Mouse (Mus musculus) ovary, adult 10 weeks (tissue): ENCODE data around the gene Fcgr1. TPM values are rescaled to one million over a fixed set of nuclear protein-coding genes. Genes with fewer than 3 reads are reported as not detected.

ENCODE experiments used
- polyA plus RNA-seq: library from polyadenylated mRNA; stranded (reverse); fragments of 350-450 nt; fragmentation: Illumina TruSeq; extraction: RNeasy Lipid Tissue Mini Kit (QIAGEN cat#74804); gene quantifications from one replicate; pipeline ENCODE4 v1.2.3, GENCODE M21; 2014

Fcgr1 gene
- 1.3 TPM for polyA plus RNA-seq

GRCm38 (mm10) chr3:96293787-96294186 is at the start of gene Fcgr1:
Fcgr1 (minus strand) TSS chr3:96293969.

GRCm38 (mm10) chr3:96269511-96270474 is 24.0 kb downstream of the Fcgr1 start, which contains the start of gene Hist2h2bb:
Hist2h2bb (plus strand) TSS chr3:96269752.

GRCm38 (mm10) chr3:96268051-96268775 is 25.6 kb downstream of the Fcgr1 start, which contains the start of gene Hist2h3b:
Hist2h3b (plus strand) TSS chr3:96268654.

GRCm38 (mm10) chr3:96262979-96263550 is 30.7 kb downstream of the Fcgr1 start, which contains the start of gene Hist2h4:
Hist2h4 (minus strand) TSS chr3:96263311.

GRCm38 (mm10) chr3:96246427-96246856 is 47.3 kb downstream of the Fcgr1 start, which contains the start of gene Hist2h3c1:
Hist2h3c1 (plus strand) TSS chr3:96246685.

GRCm38 (mm10) chr3:96245003-96245886 is 48.5 kb downstream of the Fcgr1 start, which contains the start of gene Hist2h2aa1:
Hist2h2aa1 (plus strand) TSS chr3:96245497.

GRCm38 (mm10) chr3:96239949-96240798 is 53.6 kb downstream of the Fcgr1 start, which contains the start of gene Hist2h2aa2:
Hist2h2aa2 (minus strand) TSS chr3:96240276.

GRCm38 (mm10) chr3:96238954-96239793 is 54.6 kb downstream of the Fcgr1 start, which contains the start of gene Hist2h3c2:
Hist2h3c2 (minus strand) TSS chr3:96239127.

Other genes with a start within 250 kb of the Fcgr1 start
- 51.8 TPM for gene Vps45, start 235.5 kb downstream of the Fcgr1 start, polyA plus RNA-seq
- 30.3 TPM for gene Otud7b, start 189.4 kb downstream of the Fcgr1 start, polyA plus RNA-seq
- gene Mtmr11, start 132.0 kb downstream of the Fcgr1 start, polyA plus RNA-seq: 3.4 TPM
- 19.9 TPM for gene Sf3b4, start 121.6 kb downstream of the Fcgr1 start, polyA plus RNA-seq
- 0.20 TPM for gene Sv2a, start 112.8 kb downstream of the Fcgr1 start, polyA plus RNA-seq
- gene Bola1, start 74.3 kb downstream of the Fcgr1 start, polyA plus RNA-seq: 3.5 TPM
- gene Hist2h2ab, start 74.1 kb downstream of the Fcgr1 start, polyA plus RNA-seq: not detected
- gene Hist2h2ac, start 73.1 kb downstream of the Fcgr1 start, polyA plus RNA-seq: not detected
- 23.4 TPM for gene Hist2h2be, start 72.8 kb downstream of the Fcgr1 start, polyA plus RNA-seq
- gene Hist2h3c2, start 54.8 kb downstream of the Fcgr1 start, polyA plus RNA-seq: 1.5 TPM
- not detected for gene Hist2h2aa2, start 53.7 kb downstream of the Fcgr1 start, polyA plus RNA-seq
- not detected for gene Hist2h2aa1, start 48.5 kb downstream of the Fcgr1 start, polyA plus RNA-seq
- gene Hist2h3c1, start 47.3 kb downstream of the Fcgr1 start, polyA plus RNA-seq: 26.3 TPM
- gene Hist2h4, start 30.7 kb downstream of the Fcgr1 start, polyA plus RNA-seq: not detected
- gene Hist2h3b, start 25.3 kb downstream of the Fcgr1 start, polyA plus RNA-seq: not detected
- gene Hist2h2bb, start 24.2 kb downstream of the Fcgr1 start, polyA plus RNA-seq: not detected
- gene BC107364, start 158.3 kb upstream of the Fcgr1 start, polyA plus RNA-seq: not detected
- 0.29 TPM for gene Hfe2, start 231.2 kb upstream of the Fcgr1 start, polyA plus RNA-seq